Mouse (Mus musculus) mature B cell (primary cell): ENCODE results near the gene BC030870.

Experiments
- in situ Hi-C: fragments of 300-500 bp; cut with MboI; formaldehyde crosslinking; loops from 2 replicates; pipeline ENCODE4 v1.14.3; 2019

BC030870 gene

DNA sequence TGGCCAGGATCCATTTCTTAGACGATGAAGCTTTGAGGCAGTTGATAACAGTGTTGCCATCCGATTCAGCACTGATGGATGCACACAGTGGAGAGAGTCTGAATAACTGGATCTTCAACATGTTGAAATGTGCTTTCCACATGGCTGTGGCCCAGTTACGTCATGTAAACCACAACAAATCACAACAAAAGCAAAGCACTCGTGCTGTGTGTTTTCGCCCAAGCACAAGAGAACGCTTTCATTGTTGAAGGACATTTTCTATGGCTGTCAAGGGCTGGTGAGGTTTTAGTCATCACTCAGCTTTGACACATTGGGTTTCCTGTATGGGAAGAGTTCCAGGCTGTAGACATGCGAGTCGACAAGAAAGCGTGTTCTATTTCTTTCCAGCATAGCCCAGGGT lies 48.6 kb downstream of the BC030870 start:
- in situ Hi-C loops, result no loop called here

DNA sequence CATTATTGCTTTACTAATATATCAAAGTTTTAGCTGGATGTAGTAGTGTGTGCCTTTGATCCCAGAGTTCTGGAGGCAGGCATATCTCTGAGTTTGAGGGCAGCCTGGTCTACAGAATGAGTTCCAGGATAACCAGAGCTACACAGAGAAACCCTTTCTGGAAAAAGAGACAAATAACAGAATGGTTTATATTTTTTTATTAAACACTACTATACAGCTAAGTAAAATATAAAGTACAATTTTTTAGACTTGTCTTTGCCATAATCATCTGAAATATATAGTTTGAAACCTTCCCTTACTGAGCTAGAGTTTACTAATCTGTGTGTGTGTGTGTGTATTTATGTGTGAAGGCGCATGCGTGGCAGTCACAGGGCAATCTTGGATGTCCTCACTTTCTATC lies 54.6 kb downstream of the BC030870 start, which contains the start of gene Gm10663:
Gene Gm10663, plus strand, starts transcription at position 301 of the 400 bp plus-strand sequence.
- in situ Hi-C loops, result no loop called here

DNA sequence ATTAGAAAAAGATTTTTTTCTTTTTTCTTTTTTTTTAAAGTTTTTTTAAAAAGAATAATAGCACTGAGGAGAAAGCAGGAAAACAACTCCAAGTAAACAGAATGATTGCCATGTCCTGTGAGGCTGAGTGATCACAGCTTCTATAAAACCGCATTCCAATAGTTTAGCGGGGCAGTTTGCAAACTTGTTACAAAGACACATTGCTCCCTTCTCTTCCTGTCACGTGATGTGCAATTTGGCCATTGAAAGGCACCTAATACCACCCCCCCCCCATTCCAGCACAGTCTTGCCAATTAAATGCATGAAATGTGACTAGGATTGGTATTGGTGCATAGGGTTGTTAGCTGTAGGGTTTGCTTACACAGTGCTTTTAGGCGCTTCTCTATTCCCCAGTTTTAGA lies 58.4 kb downstream of the BC030870 start:
- in situ Hi-C loops, result no loop called here

DNA sequence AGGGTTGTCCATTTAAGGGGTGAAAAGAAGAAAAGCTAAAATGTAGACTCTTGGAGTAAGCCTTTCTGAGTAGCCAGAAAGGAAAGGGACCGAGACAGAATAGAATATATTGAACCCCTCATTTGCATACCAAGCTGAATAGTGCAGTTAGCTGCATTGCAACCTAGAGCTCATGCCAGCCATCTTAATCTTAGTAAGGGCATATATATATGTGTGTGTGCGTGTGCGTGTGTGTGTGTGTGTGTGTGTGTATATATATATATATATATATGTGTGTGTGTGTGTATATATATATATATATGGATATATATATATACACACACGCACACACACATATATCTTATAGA lies 60.9 kb downstream of the BC030870 start:
- in situ Hi-C loops, result no loop called here

DNA sequence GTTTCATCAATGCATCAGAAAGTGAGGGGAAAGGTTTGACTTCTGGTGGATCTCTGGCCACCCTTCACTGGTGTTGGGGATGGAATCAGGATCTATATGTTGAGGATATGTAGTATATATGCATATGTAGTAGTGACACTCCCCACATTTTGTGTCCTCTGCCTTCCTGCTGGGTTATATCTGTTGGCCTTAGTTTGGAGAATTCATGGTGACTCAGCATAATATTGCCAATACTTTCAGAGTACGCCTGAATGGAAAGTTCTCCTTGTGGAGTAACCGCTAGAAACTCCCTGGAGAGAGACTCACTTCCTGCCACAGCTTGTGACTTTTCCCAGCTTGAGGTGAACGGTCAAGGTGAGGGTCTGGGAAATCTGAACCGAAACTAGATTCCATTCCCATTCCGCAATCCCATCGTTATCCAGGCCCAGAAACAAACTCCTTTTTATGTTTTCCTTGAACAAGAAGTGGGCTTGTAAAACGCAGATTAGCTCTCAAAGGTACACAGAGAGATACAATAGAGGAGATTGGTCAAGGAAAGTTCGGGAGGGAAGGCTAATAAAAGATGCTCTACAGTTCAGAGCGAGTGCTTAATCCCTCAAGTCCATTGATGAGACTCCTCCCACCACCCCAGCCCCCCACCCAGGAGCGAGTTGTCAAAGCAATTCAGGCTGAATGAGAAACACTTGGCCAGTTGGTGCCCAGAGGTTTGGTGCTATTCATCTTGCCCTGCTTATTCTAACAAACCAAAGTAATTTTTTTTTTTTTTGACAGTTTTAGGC lies 61.5 kb downstream of the BC030870 start:
- in situ Hi-C loops, result no loop called here

DNA sequence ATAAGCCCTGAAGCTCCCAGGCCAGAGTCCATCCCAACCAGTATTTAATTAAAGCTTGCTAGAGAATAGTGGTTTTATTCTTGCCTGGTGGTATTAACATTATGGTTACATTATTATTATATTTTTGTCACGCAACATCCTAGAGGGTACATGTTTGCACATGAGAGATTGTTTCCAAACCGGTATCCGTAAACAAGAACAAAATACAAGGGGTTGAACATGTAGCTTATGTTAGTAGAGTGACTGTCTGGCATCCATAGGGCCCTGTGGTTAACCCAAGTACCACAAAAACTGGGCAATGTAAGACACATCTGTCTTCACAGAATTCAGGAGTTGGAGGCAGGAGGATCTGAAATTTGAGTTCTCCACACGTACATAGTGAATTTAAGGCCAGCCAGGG lies 62.3 kb downstream of the BC030870 start:
- in situ Hi-C loops, result no loop called here

DNA sequence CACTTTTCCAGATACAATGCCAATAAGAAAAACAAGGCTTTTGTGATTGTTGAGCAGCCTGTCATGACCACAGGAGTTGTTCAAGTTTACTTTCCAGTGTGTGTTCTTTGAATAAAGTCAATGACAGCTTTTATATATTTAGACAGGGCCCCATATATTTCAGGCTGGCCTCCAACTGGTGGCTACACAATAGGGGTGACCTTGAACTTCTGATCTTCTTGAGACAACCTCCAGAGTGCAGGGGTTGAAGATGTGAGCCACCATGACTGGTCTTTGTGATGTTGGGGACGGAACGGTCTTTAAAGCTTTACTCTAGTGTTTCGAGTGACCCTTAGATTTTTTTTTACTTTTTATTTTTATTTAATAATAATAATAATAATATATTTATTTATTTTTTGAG lies 63.7 kb downstream of the BC030870 start:
- in situ Hi-C loops, result no loop called here

DNA sequence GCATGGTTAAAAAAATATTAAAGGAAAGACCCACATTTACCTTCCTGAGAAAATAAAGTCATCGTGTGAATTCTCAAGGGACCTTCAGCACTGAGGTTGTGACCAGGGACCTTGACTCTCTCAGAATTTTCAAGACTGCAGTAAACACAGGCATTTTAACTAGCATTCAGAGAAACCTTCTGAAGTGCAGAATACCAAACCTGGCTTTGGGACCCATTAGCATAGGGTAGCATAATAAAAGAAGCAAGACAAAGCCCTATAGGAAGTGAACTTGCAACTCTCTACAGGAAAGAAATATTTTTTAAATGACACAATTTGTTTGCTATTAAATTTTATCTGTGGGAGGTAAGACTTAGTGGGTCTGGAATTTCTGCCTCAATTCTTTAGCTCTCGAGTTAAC lies 65.3 kb downstream of the BC030870 start:
- in situ Hi-C loops, result no loop called here

DNA sequence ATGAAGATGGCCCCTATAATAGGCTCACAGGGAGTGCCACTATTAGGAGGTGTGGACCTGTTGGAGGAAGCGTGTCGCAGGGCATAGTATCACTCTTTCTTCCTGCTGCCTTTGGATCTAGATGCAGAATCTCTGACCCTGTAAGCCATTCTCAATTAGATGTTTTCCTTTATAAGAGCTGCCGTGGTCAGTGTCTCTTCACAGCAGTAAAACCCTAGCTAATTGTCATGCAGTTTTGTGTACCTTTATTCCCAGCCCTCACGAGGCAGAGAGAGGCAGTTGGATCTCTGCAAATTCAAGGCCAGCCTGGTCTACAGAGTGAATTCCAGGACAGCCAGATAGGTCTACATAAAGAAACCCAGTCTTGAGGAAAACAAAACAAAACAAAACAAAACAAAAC lies 67.2 kb downstream of the BC030870 start:
- in situ Hi-C loops, result no loop called here

DNA sequence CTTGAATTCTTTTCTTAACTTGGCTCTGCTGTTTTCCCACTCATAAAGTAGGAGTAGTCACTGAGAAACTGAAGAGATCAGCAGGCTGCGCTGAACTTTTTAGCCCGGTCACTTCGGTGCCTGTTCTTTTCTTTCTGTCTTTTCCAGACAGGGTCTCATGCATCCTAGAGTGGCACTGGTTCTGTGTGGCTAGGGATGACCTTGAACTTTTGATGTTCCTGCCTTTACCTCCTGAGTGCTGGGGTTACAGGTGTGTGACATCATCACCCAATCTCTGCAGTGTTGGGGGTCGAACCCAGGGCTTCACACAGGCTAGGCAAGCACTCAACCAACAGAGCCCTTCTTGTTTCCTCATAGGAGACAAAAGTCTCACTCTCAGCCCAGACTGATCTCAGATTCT lies 72.6 kb downstream of the BC030870 start:
- in situ Hi-C loops, result no loop called here

DNA sequence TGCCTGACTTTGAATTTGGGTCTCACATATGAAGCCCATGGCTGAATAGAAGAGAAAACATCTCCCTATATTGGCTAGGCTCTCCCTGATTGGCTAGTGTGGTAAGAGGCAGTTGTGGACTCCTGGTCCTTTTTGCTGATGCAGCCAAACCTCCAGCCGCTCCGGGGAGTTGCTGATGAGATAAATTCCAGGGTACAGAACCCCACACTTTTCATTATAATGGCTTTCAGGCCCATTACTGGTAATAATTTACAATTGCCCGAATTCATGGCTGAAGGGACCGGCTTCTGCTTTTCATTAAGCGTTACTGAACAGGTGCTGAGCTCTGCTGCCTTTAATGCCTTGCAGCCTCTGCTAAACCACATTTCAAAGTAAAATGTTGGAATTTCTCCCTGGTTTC lies 75.4 kb downstream of the BC030870 start:
- in situ Hi-C loops, result no loop called here

DNA sequence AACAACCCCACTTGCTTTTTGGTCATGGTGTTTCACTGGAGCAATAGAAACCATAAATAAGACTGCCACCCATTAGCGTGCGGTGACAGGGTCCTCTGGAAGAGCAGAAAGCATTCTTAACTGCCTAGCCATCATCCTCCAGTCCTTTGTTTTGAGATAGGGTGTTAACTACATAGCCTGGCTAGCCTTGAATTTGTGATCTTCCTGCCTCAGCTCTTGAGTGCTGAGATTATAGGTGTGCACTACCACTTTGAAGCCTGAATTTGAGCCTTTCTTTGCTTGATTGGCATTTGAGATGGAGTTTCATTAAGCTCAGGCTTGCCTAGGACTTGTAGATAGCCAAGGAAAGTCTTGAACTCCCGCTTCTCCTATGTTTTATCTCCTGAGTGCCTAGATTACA lies 75.8 kb downstream of the BC030870 start:
- in situ Hi-C loops, result no loop called here

DNA sequence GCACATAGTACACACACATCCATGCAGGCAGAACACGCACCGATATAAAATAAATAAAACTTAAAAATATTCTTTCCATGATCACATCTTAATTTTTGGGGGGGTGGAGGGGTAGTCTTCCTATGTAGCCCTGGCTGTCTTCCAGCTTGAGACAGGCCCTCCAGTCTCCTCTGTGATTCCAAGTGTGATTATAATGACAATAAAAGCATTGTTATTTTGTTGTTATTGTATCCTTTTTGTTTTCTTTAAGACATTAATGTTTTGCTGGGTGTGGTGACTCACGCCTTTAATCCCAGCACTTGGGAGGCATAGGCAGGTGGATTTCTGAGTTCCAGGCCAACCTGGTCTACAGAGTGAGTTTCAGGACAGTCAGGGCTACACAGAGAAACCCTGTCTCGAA lies 81.6 kb downstream of the BC030870 start:
- in situ Hi-C loops, result no loop called here

DNA sequence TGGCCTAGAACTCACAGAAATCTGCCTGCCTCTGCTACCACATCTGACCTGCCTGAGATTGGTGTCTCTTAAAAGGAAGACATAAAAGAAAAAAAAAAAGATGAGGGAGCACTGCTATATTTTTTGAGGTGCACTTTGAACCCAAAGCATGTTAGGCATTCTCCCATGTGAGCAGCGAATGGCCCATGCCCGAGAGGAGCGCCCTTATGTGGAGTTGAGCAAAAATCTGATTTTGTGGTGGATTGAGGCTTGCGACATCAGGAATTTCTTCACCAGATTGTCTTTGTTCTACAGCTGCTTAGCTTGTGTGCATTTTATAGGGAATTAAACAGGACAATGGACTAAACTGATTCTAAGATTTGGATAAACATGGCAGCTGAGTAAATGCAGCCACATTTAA lies 82.2 kb downstream of the BC030870 start:
- in situ Hi-C loops, result no loop called here

DNA sequence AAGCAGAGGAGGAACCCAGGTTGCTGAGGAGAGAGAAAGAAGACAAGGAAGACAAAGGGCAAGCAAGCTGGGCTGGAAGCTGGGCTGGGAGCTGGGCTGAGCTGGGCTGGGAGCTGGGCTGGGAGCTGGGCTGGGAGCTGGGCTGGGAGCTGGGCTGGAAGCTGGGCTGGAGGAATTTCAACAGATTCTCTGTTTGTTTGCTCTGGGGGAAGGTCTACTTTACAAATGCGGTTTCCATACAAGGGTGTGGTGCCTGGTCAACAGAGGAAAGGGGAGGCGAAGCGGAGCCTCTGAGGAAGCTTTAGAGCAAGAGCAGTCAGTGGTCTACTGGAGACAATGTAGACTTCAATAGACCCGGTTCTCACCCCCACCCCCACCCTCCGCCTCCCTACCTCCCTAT lies 82.8 kb downstream of the BC030870 start:
- in situ Hi-C loops, result no loop called here

DNA sequence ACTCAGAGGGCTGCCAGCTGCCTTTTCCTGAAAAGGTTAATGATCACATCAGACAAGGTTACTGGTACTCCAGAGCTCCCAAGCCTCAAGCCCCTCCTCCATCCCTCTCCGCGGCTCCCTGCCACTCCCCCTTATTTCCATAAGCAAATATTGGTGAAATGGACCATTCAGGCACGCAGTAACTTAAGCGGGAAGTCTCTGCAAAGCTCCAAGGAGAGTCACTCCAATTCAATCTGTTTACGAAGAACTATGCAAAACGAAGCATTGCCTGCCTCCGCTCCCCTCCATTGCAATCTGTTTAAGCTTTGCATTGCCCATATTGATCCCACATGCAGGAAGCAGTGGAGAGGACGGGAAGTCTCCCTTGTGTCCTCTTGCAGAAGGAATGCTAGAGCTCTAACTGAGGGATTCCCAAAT lies 92.2 kb downstream of the BC030870 start, which contains the start of gene Apela:
Gene Apela, minus strand, starts transcription at position 220 of the 417 bp plus-strand sequence.
- in situ Hi-C loops, result no loop called here
